Mouse (Mus musculus) bone marrow, adult 2 months (tissue): Measurements from ENCODE around the gene Pitpnm3.

Experiments
- CTCF ChIP-seq: fragments of 200-500 bp; IDR thresholded peaks from 2 replicates; pipeline ENCODE4 v1.5.1; 2011; ENCODE audit warnings: low read length, control low read depth; ENCODE audit not compliant: control insufficient read depth, insufficient read depth
- POLR2A ChIP-seq: fragments of 200-500 bp; IDR thresholded peaks from 2 replicates; pipeline ENCODE4 v1.6.1; 2011; ENCODE audit warnings: low read depth, mild to moderate bottlenecking, control low read depth, low read length, borderline replicate concordance; ENCODE audit not compliant: control insufficient read depth

- TF ChIP-seq POLR2A: no peak
- no peak for TF ChIP-seq CTCF
Observed at GRCm38 (mm10) chr11:72094442-72094841, 41.1 kb downstream of the Pitpnm3 start.
